Mouse (Mus musculus) forebrain, embryonic 10.5 days (tissue): Measurements from ENCODE around the gene Etv6. TPM values are rescaled to one million over a fixed set of nuclear protein-coding genes. Genes with fewer than 3 reads are reported as not detected.

Experiments
- DNase-seq: peaks from one replicate; pipeline ENCODE4 v3.0.0-alpha.2; 2017; ENCODE audit warnings: low spot score; ENCODE audit errors: extremely low spot score
- H3K27ac ChIP-seq: fragments of 300-500 bp; sonication (generic); 2 replicates; pipeline ENCODE4 v1.5.1; 2016; ENCODE audit warnings: mild to moderate bottlenecking
- H3K27me3 ChIP-seq: fragments of 300-500 bp; sonication (generic); 2 replicates; pipeline ENCODE4 v1.6.1; 2016; ENCODE audit warnings: mild to moderate bottlenecking; ENCODE audit not compliant: poor library complexity, severe bottlenecking
- H3K36me3 ChIP-seq: fragments of 300-500 bp; sonication (generic); replicated peaks from 2 replicates; pipeline ENCODE4 v1.6.1; 2016; ENCODE audit warnings: mild to moderate bottlenecking, moderate library complexity
- H3K4me1 ChIP-seq: fragments of 300-500 bp; sonication (generic); 2 replicates; pipeline ENCODE4 v1.6.1; 2016
- H3K4me3 ChIP-seq: fragments of 300-500 bp; sonication (generic); 2 replicates; pipeline ENCODE4 v1.5.1; 2016; ENCODE audit warnings: mild to moderate bottlenecking, moderate library complexity
- H3K9me3 ChIP-seq: fragments of 300-500 bp; sonication (generic); 2 replicates; pipeline ENCODE4 v1.6.1; 2016; ENCODE audit warnings: mild to moderate bottlenecking, moderate library complexity
- WGBS: fragments of 180-500 bp; shearing (Covaris S2); methylation state at CpG from one replicate; pipeline ENCODE4 v1.1.7; 2016; 5-methylcytosine and 5-hydroxymethylcytosine counted together
- polyA plus RNA-seq: library from polyadenylated mRNA; unstranded; fragments of >200 nt; fragmentation: Nextera tagmentation; extraction: Ambion mirVana; gene quantifications from 2 replicates; pipeline ENCODE4 v1.2.1, GENCODE M21; 2016

The Etv6 gene
- polyA plus RNA-seq, 1 experiment from 2014 or later = 16.2 TPM

DNA sequence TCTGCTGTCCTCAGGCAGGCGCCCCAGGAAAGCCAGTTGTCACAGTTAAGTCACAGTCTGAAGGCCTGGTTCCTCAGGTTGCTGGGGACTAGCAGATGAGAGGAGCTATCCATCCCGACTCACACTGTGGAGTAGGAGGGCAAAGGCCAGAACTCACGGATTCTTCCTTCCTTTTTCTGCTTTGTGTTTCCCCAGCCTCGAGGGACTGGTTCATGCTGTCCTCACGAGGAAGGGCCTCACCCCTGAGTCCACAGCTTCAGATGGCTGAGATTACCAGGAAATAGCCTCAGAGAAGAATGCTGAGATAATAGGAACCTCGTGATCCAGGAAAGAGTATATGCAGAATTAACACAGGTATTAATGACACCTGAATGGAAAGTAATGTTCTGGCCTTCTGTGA lies 30.6 kb downstream of the Etv6 start:
- Histone ChIP-seq H3K9me3 (no peaks in the 10 kb centered on the region), H3K36me3 (peaks cover 56% of the 10 kb centered on the region), H3K27ac (no peak overlapping the region), H3K4me1 (peaks cover 4% of the 10 kb centered on the region; the same call in 1 of the 2 replicates), H3K4me3 (no peak overlapping the region), H3K27me3 (no peaks in the 10 kb centered on the region)
- DNase-seq = no peak
- 65% methylated on average over 6 of the region's 6 CpGs for WGBS

DNA sequence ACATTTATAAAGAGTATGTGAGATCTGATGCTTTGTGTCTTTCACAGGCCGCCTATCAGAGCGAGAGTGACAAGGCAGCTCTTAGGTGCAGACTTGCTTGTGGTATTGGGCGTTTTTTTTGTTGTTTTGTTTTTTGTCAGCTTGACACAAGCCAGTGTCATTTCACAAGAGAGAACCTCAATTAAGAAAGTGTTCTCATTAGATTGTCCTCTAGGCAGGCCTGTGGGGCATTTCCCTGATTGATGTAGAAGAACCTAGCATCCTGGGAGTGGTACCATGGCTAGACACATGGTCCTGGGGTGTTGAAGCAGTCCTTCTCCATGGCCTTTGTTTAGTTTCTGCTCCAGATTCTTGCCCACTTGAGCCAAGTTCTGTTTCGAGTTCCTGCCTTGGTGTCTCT lies 31.5 kb downstream of the Etv6 start:
- Histone ChIP-seq H3K4me1 (peaks cover 4% of the 10 kb centered on the region; the same call in 1 of the 2 replicates), H3K9me3 (no peaks in the 10 kb centered on the region), H3K36me3 (peaks cover 60% of the 10 kb centered on the region), H3K4me3 (no peak overlapping the region), H3K27me3 (no peaks in the 10 kb centered on the region), H3K27ac (no peak overlapping the region)
- WGBS = 93% methylated on average over 4 of the region's 4 CpGs
- DNase-seq = no peak

DNA sequence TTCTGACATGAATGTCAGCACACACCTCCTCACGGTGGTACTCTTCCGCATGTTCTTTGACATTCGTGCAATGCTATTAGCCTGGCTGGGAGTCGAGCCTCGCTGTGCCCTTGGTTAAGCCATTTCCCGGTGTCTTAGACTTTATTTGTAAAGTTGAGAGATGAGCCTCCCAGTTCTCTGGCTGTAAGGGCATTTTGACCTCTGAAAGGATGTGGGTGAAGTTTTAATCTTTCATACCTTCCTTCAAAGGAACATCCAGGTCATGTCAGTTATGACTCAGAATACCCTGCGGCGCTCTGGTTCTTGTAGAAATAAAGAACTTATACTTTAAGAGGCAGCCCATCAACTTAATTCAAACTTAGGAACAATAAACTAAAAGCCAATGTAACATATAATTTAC lies 32.0 kb downstream of the Etv6 start:
- Histone ChIP-seq H3K27me3 (no peaks in the 10 kb centered on the region), H3K9me3 (no peaks in the 10 kb centered on the region), H3K36me3 (peaks cover 63% of the 10 kb centered on the region), H3K4me3 (no peak overlapping the region), H3K27ac (no peak overlapping the region), H3K4me1 (peaks cover 4% of the 10 kb centered on the region; the same call in 1 of the 2 replicates)
- no peak for DNase-seq
- WGBS = 97% methylated on average over 8 of the region's 8 CpGs

DNA sequence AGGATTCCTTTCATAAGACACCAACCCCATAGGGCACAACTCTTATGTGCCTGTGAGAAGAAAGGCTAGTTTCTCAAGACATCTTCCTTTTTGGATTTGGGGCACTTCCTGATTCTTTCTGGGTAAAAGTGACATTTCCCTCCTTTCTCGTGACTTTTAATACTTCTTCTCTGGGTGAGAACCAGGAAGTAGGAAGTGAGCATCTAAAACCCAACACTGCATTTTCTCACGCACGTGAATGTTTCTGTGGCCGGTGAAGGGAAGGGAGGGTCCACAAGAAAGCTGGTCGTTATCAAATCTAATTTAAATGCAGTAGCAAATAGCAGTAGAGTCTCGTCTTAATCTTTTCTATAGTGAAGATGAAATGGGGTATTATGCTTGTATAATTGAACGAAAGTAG lies 36.9 kb downstream of the Etv6 start:
- Histone ChIP-seq H3K27ac (no peak overlapping the region), H3K4me3 (no peak overlapping the region), H3K36me3 (peaks cover 70% of the 10 kb centered on the region), H3K27me3 (no peaks in the 10 kb centered on the region), H3K9me3 (no peaks in the 10 kb centered on the region), H3K4me1 (no peaks in the 10 kb centered on the region)
- WGBS = 89% methylated on average over 7 of the region's 7 CpGs
- no peak for DNase-seq

DNA sequence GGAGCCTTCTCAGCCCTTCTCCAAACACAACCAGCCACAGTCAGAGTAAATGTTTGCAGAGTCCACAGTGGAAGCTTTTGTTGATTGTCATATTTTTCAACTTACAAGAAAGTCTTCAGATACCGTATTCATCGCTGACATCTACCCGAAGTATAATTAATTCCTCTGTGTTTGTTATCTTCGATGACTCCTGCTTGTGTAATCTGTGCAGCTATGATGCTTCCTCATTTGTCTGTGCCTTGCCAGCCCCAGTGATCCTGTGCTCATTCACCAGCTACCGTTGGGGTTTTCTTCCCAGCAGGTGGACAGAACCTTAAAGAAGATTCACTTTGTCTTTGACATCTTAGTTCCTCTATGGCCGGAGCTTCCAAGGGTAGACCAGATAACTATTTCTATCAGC lies 37.4 kb downstream of the Etv6 start:
- no peaks in the 10 kb centered on the region for H3K9me3 ChIP-seq
- H3K36me3 ChIP-seq = peaks cover 68% of the 10 kb centered on the region
- H3K27me3 ChIP-seq = no peaks in the 10 kb centered on the region
- DNase-seq = no peak
- H3K4me3 ChIP-seq = no peak overlapping the region
- H3K4me1 ChIP-seq = no peaks in the 10 kb centered on the region
- 93% methylated on average over 6 of the region's 6 CpGs for WGBS
- H3K27ac ChIP-seq = no peak overlapping the region

DNA sequence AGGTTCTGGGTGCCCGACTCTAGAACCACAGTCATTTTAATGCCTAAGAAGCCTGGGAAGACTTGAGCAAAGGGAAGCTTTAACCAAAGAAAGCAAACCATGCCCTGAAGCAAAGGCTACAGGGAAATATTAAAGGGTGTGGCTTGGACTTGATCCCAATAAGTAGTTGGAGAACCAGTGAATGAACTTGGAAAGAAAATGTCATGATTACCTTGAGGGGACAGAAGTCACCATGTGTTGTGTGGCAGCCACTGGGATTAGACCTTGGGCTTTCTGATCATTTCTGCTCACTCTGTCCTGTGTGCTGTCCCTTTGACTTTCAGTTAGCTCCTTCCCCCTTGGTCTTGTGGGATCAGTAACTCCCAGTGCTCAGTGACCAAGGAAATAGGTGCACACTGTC lies 38.9 kb downstream of the Etv6 start:
- H3K27ac ChIP-seq = no peak overlapping the region
- no peaks in the 10 kb centered on the region for H3K4me1 ChIP-seq
- H3K9me3 ChIP-seq = no peaks in the 10 kb centered on the region
- peaks cover 63% of the 10 kb centered on the region for H3K36me3 ChIP-seq
- no peaks in the 10 kb centered on the region for H3K27me3 ChIP-seq
- DNase-seq = no peak
- WGBS = 96% methylated on average over 1 of the region's 1 CpGs
- no peak overlapping the region for H3K4me3 ChIP-seq

DNA sequence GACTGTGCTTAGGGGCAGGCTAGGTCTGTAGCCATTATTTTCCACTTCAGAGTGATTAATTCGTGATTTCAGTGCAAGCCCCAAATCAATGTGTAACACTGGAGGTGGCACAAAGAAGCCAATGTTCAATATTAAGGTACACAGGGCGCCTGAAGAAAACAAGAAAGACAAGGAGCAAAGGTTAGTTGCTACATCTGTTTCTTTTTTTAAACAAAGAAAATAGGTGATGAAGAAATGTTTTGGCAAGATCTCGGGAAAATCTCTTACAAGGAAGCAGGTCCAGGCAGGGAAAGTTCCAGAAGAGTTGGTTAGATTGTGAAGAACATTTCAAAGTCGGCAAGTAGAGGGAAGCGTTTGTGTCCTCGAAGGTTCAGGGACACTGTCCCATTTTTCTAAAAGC lies 39.5 kb downstream of the Etv6 start:
- 92% methylated on average over 6 of the region's 6 CpGs for WGBS
- no peaks in the 10 kb centered on the region for H3K4me1 ChIP-seq
- H3K27ac ChIP-seq = no peak overlapping the region
- DNase-seq = no peak
- H3K36me3 ChIP-seq = peaks cover 62% of the 10 kb centered on the region
- H3K4me3 ChIP-seq = no peak overlapping the region
- H3K9me3 ChIP-seq = no peaks in the 10 kb centered on the region
- H3K27me3 ChIP-seq = no peaks in the 10 kb centered on the region

DNA sequence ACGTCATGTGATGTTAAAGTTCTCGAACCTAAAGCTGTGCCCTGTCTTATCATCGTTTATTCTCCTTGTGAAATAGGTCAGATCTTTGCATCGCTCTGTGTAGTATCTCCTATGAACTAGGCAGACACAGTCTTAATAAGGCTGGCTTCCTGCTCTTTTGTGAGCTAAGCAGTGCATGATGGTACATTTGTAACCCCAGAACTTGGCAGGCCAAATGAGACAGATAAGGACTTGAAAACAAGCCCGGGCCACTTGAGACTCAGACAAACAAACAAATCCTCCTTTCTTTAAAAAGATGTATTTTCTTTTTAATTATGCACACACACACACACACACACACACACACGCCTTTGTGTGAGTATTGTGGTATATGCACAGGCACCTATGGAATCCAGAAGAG lies 42.5 kb downstream of the Etv6 start:
- H3K4me1 ChIP-seq = no peaks in the 10 kb centered on the region
- H3K36me3 ChIP-seq = peaks cover 51% of the 10 kb centered on the region
- no peaks in the 10 kb centered on the region for H3K27me3 ChIP-seq
- H3K4me3 ChIP-seq = no peak overlapping the region
- WGBS = 87% methylated on average over 6 of the region's 6 CpGs
- no peak for DNase-seq
- H3K27ac ChIP-seq = no peak overlapping the region
- no peaks in the 10 kb centered on the region for H3K9me3 ChIP-seq

DNA sequence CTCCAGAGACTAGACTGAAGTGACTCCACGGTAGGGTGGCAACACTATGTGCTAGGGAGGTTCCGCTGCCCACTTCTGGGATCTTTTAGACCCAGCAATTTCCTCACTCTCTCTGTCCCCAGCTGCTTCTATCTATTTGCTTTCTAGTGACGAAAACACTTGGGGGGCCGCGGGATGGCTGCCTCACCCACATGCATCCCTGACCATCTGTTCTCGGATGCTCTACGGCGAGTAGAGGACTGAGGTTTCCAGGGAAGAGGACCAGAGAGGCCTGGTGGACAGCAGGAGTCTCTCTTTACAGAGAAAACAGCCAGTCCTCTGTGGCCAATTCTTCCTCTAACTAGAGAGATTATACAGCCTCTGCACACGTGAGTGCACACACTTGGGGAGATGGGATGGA lies 43.6 kb downstream of the Etv6 start:
- Histone ChIP-seq H3K9me3 (no peaks in the 10 kb centered on the region), H3K36me3 (peaks cover 40% of the 10 kb centered on the region), H3K4me3 (no peak overlapping the region), H3K4me1 (no peaks in the 10 kb centered on the region), H3K27ac (no peak overlapping the region), H3K27me3 (no peaks in the 10 kb centered on the region)
- WGBS = 88% methylated on average over 9 of the region's 9 CpGs
- DNase-seq = no peak

DNA sequence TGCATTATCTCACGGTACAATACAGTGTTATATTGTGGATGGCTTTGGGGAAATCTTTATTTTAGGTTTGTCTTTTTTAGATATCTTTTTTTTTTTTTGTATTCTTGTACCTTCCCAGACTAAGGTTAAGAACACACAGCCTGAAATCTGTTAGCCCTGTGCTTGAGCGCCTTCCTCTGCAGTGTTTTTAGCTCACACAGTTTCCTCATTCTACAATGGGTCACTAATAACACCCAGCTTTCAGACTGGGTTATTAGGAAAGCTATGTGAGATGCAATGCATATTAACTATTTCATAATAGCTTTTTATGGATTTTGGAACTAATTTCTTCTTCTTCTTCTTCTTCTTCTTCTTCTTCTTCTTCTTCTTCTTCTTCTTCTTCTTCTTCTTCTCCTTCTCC lies 44.1 kb downstream of the Etv6 start:
- Histone ChIP-seq H3K4me3 (no peak overlapping the region), H3K4me1 (no peaks in the 10 kb centered on the region), H3K9me3 (no peaks in the 10 kb centered on the region), H3K27me3 (no peaks in the 10 kb centered on the region), H3K27ac (no peak overlapping the region), H3K36me3 (peaks cover 36% of the 10 kb centered on the region)
- no peak for DNase-seq
- 91% methylated on average over 2 of the region's 2 CpGs for WGBS

DNA sequence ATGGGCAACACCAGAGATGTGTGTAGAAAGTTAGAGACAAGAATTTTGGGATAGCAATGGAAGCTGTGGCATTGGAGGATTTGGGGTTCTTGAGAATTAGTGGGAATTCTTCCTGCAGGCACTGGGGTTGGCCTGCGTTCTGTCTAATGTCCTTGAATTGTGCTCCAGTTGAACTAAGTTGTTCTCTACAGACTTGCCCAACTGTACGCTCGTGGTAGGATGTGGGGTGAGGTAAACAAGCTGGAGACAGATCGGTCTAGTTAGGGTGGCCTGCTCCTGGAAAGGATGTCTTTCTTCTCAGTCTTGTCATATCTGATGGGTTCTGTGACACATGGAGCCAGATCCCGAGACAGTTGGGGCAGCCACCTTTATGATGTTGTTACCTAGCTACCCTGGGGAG lies 45.4 kb downstream of the Etv6 start:
- peaks cover 23% of the 10 kb centered on the region for H3K36me3 ChIP-seq
- H3K4me3 ChIP-seq = no peak overlapping the region
- H3K9me3 ChIP-seq = no peaks in the 10 kb centered on the region
- peaks cover 4% of the 10 kb centered on the region; the same call in 1 of the 2 replicates for H3K4me1 ChIP-seq
- H3K27ac ChIP-seq = no peak overlapping the region
- no peak for DNase-seq
- 94% methylated on average over 5 of the region's 5 CpGs for WGBS
- no peaks in the 10 kb centered on the region for H3K27me3 ChIP-seq

DNA sequence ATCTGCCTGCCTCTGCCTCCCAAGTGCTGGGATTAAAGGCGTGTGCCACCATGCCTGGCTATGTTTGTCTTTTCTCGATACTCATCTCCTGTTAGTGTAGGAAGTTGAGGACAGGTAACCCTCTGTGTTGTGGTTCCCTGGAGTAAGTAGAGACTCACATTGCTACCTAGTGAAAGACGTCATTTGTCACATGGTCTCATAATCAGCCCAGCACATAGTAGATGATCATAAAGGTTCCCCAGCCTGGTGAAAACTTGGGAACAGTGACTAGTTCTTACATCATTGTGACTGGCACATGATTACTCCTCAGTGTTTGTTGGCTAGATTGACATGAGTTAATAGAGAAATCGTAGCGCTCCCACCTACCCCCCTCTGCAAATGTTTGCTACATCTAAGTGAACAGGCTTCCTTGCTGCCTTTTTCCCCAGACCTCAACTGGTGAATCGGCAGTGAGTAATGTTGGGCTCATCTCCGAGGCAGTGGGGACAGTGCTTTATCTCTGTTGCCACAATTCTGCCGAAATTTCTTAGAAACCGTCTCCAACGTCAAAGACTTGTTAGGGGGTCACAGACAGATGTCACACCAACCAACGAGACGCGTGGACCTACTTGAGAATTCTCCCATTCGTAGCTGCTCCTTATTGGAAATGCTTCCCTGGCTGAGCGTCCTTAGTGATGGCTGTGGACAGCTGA lies 46.9 kb downstream of the Etv6 start:
- peaks cover 11% of the 10 kb centered on the region; the same call in 1 of the 2 replicates for H3K4me1 ChIP-seq

DNA sequence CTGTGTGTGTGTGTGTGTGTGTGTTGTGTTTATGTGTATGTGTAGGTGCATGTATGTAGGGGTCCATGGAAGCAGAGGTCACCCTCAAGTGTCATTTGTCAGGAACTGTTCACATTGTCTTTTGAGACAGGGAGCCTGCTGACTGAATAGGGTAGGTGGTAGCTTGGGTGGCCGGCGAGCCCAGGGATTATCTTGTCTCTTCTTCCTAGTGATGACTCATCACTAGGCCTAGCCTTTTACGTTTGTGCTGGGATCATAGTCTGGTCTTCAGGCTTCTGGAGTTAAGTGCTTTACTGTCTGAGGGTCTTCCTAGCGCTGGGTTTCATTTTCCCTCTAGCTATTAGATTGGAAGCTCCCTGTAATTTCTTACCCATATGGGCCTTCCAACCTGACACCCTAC lies 47.9 kb downstream of the Etv6 start:
- Histone ChIP-seq H3K27me3 (no peaks in the 10 kb centered on the region), H3K36me3 (peaks cover 14% of the 10 kb centered on the region; the same call in 1 of the 2 replicates), H3K4me3 (no peak overlapping the region), H3K9me3 (no peaks in the 10 kb centered on the region), H3K4me1 (peaks cover 11% of the 10 kb centered on the region; the same call in 1 of the 2 replicates), H3K27ac (no peak overlapping the region)
- WGBS = 89% methylated on average over 4 of the region's 4 CpGs
- DNase-seq = no peak

More for the DNA sequence above, 46.9 kb downstream of the Etv6 start:
- Histone ChIP-seq H3K4me3 (no peak overlapping the region), H3K27me3 (no peaks in the 10 kb centered on the region), H3K9me3 (no peaks in the 10 kb centered on the region), H3K36me3 (peaks cover 20% of the 10 kb centered on the region), H3K27ac (no peak overlapping the region)
- WGBS = 93% methylated on average over 15 of the region's 15 CpGs
- DNase-seq = no peak

DNA sequence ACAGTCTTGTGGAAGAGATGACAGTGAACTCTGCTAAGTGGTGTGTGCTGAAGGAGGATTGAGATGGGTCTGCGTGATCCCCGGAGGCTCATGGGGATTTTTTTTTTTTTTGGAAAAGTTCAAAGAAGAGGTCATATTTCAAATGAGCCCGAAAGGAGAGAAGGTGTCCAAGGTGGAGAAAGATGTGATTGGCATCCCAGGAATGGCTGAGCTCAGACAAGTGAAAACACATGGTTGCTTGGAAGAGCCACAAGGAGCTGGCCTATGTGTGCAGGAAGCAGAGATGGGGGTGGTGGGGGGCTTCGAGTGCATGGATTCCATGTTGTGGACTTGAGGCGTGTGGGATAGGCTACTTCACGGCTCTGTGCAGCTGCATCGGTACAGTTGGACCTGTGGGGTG lies 50.9 kb downstream of the Etv6 start:
- Histone ChIP-seq H3K4me1 (peaks cover 18% of the 10 kb centered on the region), H3K4me3 (no peak overlapping the region), H3K9me3 (no peaks in the 10 kb centered on the region), H3K36me3 (peaks cover 12% of the 10 kb centered on the region; the same call in 1 of the 2 replicates), H3K27me3 (no peaks in the 10 kb centered on the region), H3K27ac (no peak overlapping the region)
- WGBS = 78% methylated on average over 7 of the region's 7 CpGs
- DNase-seq = no peak
